Comparison of ENCODE assay signal across 8 mouse cellular contexts in the genomic region with DNA sequence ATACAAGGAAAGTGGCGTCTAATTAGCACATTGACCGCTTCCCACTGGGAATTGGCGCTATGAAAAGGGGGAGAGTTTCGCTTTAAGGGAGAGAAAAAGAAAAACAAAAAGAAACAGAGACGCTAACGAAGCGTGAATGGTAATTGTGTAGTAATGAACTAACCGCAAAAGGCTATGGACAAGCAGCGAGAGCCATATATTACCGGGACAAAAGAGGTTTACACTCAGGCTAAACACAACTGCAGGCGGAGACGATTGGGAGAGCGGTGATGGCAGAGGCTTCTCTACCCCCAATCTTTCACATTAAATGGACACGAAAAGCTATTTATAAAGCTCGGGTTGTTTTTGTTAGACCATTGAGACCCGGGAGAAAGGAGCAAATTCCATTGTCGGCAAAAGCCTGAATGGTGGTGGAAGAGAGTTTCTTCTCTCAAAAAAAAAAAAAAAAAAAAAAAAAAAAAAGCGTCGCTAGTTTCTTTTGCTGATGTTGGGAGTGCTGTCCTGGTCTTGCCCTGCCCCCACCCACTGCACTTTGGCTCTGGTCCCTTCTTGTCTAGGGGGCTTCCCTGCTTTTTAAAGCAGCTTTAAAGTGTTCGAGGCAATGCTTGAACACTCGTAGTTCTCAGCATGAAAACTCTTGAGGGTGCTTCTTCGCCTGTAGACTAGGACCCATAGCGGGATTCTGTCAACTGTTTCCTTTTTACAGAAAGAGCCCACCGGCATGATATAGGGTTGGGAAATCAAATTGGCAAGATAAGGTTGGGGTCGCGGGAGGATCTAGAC. TPM values are rescaled to one million over a fixed set of nuclear protein-coding genes. Genes with fewer than 3 reads are reported as not detected.
DNase-seq lines count a peak whose midpoint lies in the region; ATAC-seq lines count a peak whose summit lies in the region.

No protein-coding gene starts in this region.

- peaks cover 97% of the 10 kb centered on the region for H3K27me3 ChIP-seq in lung, embryonic 15.5 days
- H3K27me3 ChIP-seq in forebrain, embryonic 12.5 days, result peaks cover 93% of the 10 kb centered on the region
- H3K27me3 ChIP-seq in liver, embryonic 12.5 days (replicated peaks), result peaks cover 98% of the 10 kb centered on the region
- H3K27me3 ChIP-seq in stomach, embryonic 14.5 days (ENCODE audit: control insufficient read depth, insufficient read depth, low read length), result peaks cover 57% of the 10 kb centered on the region

- H3K4me1 ChIP-seq in lung, embryonic 15.5 days, result peaks cover 35% of the 10 kb centered on the region
- H3K4me1 ChIP-seq in forebrain, embryonic 12.5 days, result peaks cover 71% of the 10 kb centered on the region
- H3K4me1 ChIP-seq in liver, embryonic 12.5 days, result peaks cover 7% of the 10 kb centered on the region
- peaks cover 6% of the 10 kb centered on the region; the same call in 1 of the 2 replicates for H3K4me1 ChIP-seq in stomach, embryonic 14.5 days (ENCODE audit: control insufficient read depth, insufficient read depth, low read length)

- DNase-seq in lung, postnatal 10 days, result no peak
- no peak for DNase-seq in thymus, postnatal 0 days (ENCODE audit: low spot score)
- no peak for DNase-seq in urinary bladder, postnatal 10 days (ENCODE audit: low spot score)

- under 1% methylated on average over 26 of the region's 26 CpGs for WGBS in lung, embryonic 15.5 days
- under 1% methylated on average over 25 of the region's 26 CpGs for WGBS in forebrain, embryonic 12.5 days
- 1% methylated on average over 26 of the region's 26 CpGs for WGBS in liver, embryonic 12.5 days (ENCODE audit: insufficient replicate concordance)
- WGBS in stomach, embryonic 14.5 days, result 1% methylated on average over 26 of the region's 26 CpGs

- H3K4me2 ChIP-seq in lung, embryonic 15.5 days, result peak overlapping the region; percentile 79
- peak overlapping the region; percentile 54 for H3K4me2 ChIP-seq in forebrain, embryonic 12.5 days
- H3K4me2 ChIP-seq in liver, embryonic 12.5 days, result peak overlapping the region; percentile 59
- peak overlapping the region; percentile 49; the same call in 1 of the 2 replicates for H3K4me2 ChIP-seq in stomach, embryonic 14.5 days (replicated peaks; ENCODE audit: low read depth, low read length)

- no peaks in the 10 kb centered on the region for H3K36me3 ChIP-seq in lung, embryonic 15.5 days
- no peaks in the 10 kb centered on the region for H3K36me3 ChIP-seq in forebrain, embryonic 12.5 days (replicated peaks)
- H3K36me3 ChIP-seq in liver, embryonic 12.5 days, result no peaks in the 10 kb centered on the region
- H3K36me3 ChIP-seq in stomach, embryonic 14.5 days (ENCODE audit: control insufficient read depth, insufficient read depth, low read length), result no peaks in the 10 kb centered on the region

- H3K27ac ChIP-seq in lung, embryonic 15.5 days, result no peak overlapping the region
- H3K27ac ChIP-seq in forebrain, embryonic 12.5 days, result 0 out of 2 replicates have a peak overlapping the region, but pooled peaks have one; percentile 15
- H3K27ac ChIP-seq in liver, embryonic 12.5 days, result no peak overlapping the region
- no peak overlapping the region for H3K27ac ChIP-seq in stomach, embryonic 14.5 days (ENCODE audit: low read length)

- no peak for ATAC-seq in lung, embryonic 15.5 days (ENCODE audit: borderline replicate concordance, extremely low read depth, low FRiP score, low TSS enrichment)
- ATAC-seq in forebrain, embryonic 12.5 days (ENCODE audit: low FRiP score), result peak; percentile 66; the same call in 1 of the 2 replicates
- no peak for ATAC-seq in liver, embryonic 12.5 days
- ATAC-seq in stomach, embryonic 14.5 days (ENCODE audit: insufficient number of reproducible peaks, insufficient read depth, low FRiP score, low read depth), result no peak
- no peak for ATAC-seq in cerebellum, adult (ENCODE audit: insufficient number of reproducible peaks, low FRiP score, low TSS enrichment)

- H3K4me3 ChIP-seq in lung, embryonic 15.5 days, result peak overlapping the region; percentile 44
- H3K4me3 ChIP-seq in forebrain, embryonic 12.5 days (replicated peaks), result peak overlapping the region; percentile 34
- H3K4me3 ChIP-seq in liver, embryonic 12.5 days, result peak overlapping the region; percentile 37; the same call in 1 of the 2 replicates
- peak overlapping the region; percentile 26; the same call in 1 of the 2 replicates for H3K4me3 ChIP-seq in stomach, embryonic 14.5 days (ENCODE audit: low read depth, low read length)

- H3K9ac ChIP-seq in lung, embryonic 15.5 days, result no peak overlapping the region
- H3K9ac ChIP-seq in forebrain, embryonic 12.5 days, result no peak overlapping the region
- no peak overlapping the region for H3K9ac ChIP-seq in liver, embryonic 12.5 days
- no peak overlapping the region for H3K9ac ChIP-seq in stomach, embryonic 14.5 days (replicated peaks; ENCODE audit: low read depth, low read length)

- H3K9me3 ChIP-seq in lung, embryonic 15.5 days, result no peaks in the 10 kb centered on the region
- H3K9me3 ChIP-seq in forebrain, embryonic 12.5 days, result no peaks in the 10 kb centered on the region
- no peaks in the 10 kb centered on the region for H3K9me3 ChIP-seq in liver, embryonic 12.5 days (replicated peaks)
- H3K9me3 ChIP-seq in stomach, embryonic 14.5 days (ENCODE audit: control insufficient read depth, low read depth, low read length), result no peaks in the 10 kb centered on the region; the same call in 1 of the 2 replicates

RNA-seq across cellular contexts. Expression of a gene that starts 2.2 kb away (rescaled TPM):
- not detected in 2 replicates for polyA plus RNA-seq in lung, embryonic 15.5 days (2015; fragmentation: Nextera tagmentation; extraction: Ambion mirVana)
- polyA plus RNA-seq in forebrain, embryonic 12.5 days (2016; fragmentation: Nextera tagmentation; extraction: Ambion mirVana), result 28.6 and 35.3 TPM in 2 replicates
- polyA plus RNA-seq in liver, embryonic 12.5 days (2016; fragmentation: Nextera tagmentation; extraction: Ambion mirVana), result 0.08 TPM in 1 of 2 replicates, not detected in the other
- not detected in 2 replicates for polyA plus RNA-seq in stomach, embryonic 14.5 days (2014; fragmentation: Nextera tagmentation; extraction: Ambion mirVana)
- 0.05 TPM in 1 of 2 replicates, not detected in the other for polyA plus RNA-seq in thymus, postnatal 0 days (2015; fragmentation: Nextera tagmentation; extraction: Ambion mirVana)

Comparison
In these comparisons a context has a peak if more than half of its experiments do, and no peak if none do; other contexts are left out.
1. RNA of a gene that starts 2.2 kb away (polyA plus RNA-seq): 28.6 to 35.3 TPM in forebrain, embryonic 12.5 days; not detected in lung, embryonic 15.5 days, 0.08 TPM in liver, embryonic 12.5 days, not detected in stomach, embryonic 14.5 days and 0.05 TPM in thymus, postnatal 0 days; every median in the first group is over 10 times any median in the second.
2. Peak in every context shown above with its lines, with median percentiles within 50 percentile points of each other: H3K4me2 ChIP-seq and H3K4me3 ChIP-seq.